Mouse (Mus musculus) spleen, adult 18-20 months (tissue): Measurements from ENCODE around the gene Rab44.

Experiments
- DNase-seq, 2 experiments: peaks; one replicate each; pipeline ENCODE4 v3.0.0; 2022; ENCODE audit warnings: mixed read lengths in 2 of 2

The Rab44 gene

GRCm38 (mm10) chr17:29170431-29171000, 56.6 kb downstream of the Rab44 start:
- DNase-seq, result peak in 1 of 2 experiments; percentile 30

GRCm38 (mm10) chr17:29171001-29171772, 57.2 kb downstream of the Rab44 start:
- peak; percentile 72 to 88 for DNase-seq

GRCm38 (mm10) chr17:29172062-29172461, 58.1 kb downstream of the Rab44 start:
- peak; percentile 81 to 83 for DNase-seq

GRCm38 (mm10) chr17:29173165-29173564, 59.2 kb downstream of the Rab44 start:
- no peak for DNase-seq

GRCm38 (mm10) chr17:29175693-29176092, 61.7 kb downstream of the Rab44 start:
- no peak for DNase-seq

GRCm38 (mm10) chr17:29176391-29177267, 62.7 kb downstream of the Rab44 start:
- DNase-seq, result peak in 1 of 2 experiments; percentile 62

GRCm38 (mm10) chr17:29178503-29179059, 64.6 kb downstream of the Rab44 start:
- peak in 1 of 2 experiments; percentile 28 for DNase-seq

- DNase-seq, result no peak
These were observed 66.0 kb downstream of the Rab44 start for GRCm38 (mm10) chr17:29179917-29180316.

GRCm38 (mm10) chr17:29180406-29181127, 66.6 kb downstream of the Rab44 start:
- no peak for DNase-seq

- DNase-seq, result no peak
These were observed 67.8 kb downstream of the Rab44 start for GRCm38 (mm10) chr17:29181751-29182150.

- no peak for DNase-seq
These were observed 69.2 kb downstream of the Rab44 start for GRCm38 (mm10) chr17:29183162-29183561.

GRCm38 (mm10) chr17:29185376-29186046, 71.6 kb downstream of the Rab44 start:
- DNase-seq, result no peak

GRCm38 (mm10) chr17:29186989-29187859, 73.3 kb downstream of the Rab44 start:
- no peak for DNase-seq

- DNase-seq, result no peak
These were observed 75.0 kb downstream of the Rab44 start for GRCm38 (mm10) chr17:29188989-29189388.

- DNase-seq, result no peak
These were observed 81.6 kb downstream of the Rab44 start for GRCm38 (mm10) chr17:29195579-29195978.
